Mouse (Mus musculus): ENCODE measurements at regions not wholly inside any gene's neighbourhood (a gene's known extent, or its start where the extent isn't known, plus 50 kb on each side); places are given as distances from the start of the nearest gene placed in this dataset.

- ATAC-seq (replicated peaks; ENCODE audit: low FRiP score) (0 out of 2 replicates have a peak, but pooled peaks have one; percentile 47), DNase-seq (ENCODE audit: low spot score) (no peak)
- Histone ChIP-seq H3K36me3 (ENCODE audit: control insufficient read depth, insufficient read depth, low read length) (no peaks in the 10 kb centered on the region), H3K4me1 (replicated peaks; ENCODE audit: control insufficient read depth, insufficient read depth, low read length) (peaks cover 6% of the 10 kb centered on the region; the same call in 1 of the 2 replicates), H3K9ac (ENCODE audit: low read length) (no peak overlapping the region), H3K4me2 (ENCODE audit: low read depth, low read length, severe bottlenecking) (no peak overlapping the region), H3K4me3 (ENCODE audit: low read depth, low read length) (no peak overlapping the region), H3K9me3 (ENCODE audit: control insufficient read depth, low read length) (no peaks in the 10 kb centered on the region), H3K27ac (ENCODE audit: low read depth, low read length) (no peak overlapping the region), H3K27me3 (ENCODE audit: control insufficient read depth, insufficient read depth, low read length) (no peaks in the 10 kb centered on the region)
- WGBS = 43% methylated on average over 7 of the region's 7 CpGs
Measured at GRCm38 (mm10) chr13:84021771-84022170, 200.3 kb upstream of the Tmem161b start.

- no peaks in the 10 kb centered on the region for H3K9me3 ChIP-seq (ENCODE audit: control insufficient read depth, low read length)
- H3K27ac ChIP-seq (ENCODE audit: low read depth, low read length) = no peak overlapping the region
- H3K4me1 ChIP-seq (replicated peaks; ENCODE audit: control insufficient read depth, insufficient read depth, low read length) = peaks cover 6% of the 10 kb centered on the region; the same call in 1 of the 2 replicates
- DNase-seq (ENCODE audit: low spot score) (no peak), ATAC-seq (replicated peaks; ENCODE audit: low FRiP score) (no peak)
- H3K27me3 ChIP-seq (ENCODE audit: control insufficient read depth, insufficient read depth, low read length) = no peaks in the 10 kb centered on the region
- WGBS = 97% methylated on average over 1 of the region's 1 CpGs
- no peak overlapping the region for H3K4me3 ChIP-seq (ENCODE audit: low read depth, low read length)
- H3K36me3 ChIP-seq (ENCODE audit: control insufficient read depth, insufficient read depth, low read length) = no peaks in the 10 kb centered on the region
- H3K4me2 ChIP-seq (ENCODE audit: low read depth, low read length, severe bottlenecking) = no peak overlapping the region
- no peak overlapping the region for H3K9ac ChIP-seq (ENCODE audit: low read length)
Measured at GRCm38 (mm10) chr13:84023021-84023420, 199.1 kb upstream of the Tmem161b start.

- DNase-seq (ENCODE audit: low spot score) = no peak
- Histone ChIP-seq H3K27me3 (ENCODE audit: control insufficient read depth, insufficient read depth, low read length) (no peaks in the 10 kb centered on the region), H3K4me2 (ENCODE audit: low read depth, low read length, severe bottlenecking) (no peak overlapping the region), H3K36me3 (ENCODE audit: control insufficient read depth, insufficient read depth, low read length) (no peaks in the 10 kb centered on the region), H3K27ac (ENCODE audit: low read depth, low read length) (no peak overlapping the region), H3K4me1 (replicated peaks; ENCODE audit: control insufficient read depth, insufficient read depth, low read length) (peaks cover 6% of the 10 kb centered on the region; the same call in 1 of the 2 replicates), H3K4me3 (ENCODE audit: low read depth, low read length) (no peak overlapping the region), H3K9me3 (ENCODE audit: control insufficient read depth, low read length) (no peaks in the 10 kb centered on the region), H3K9ac (ENCODE audit: low read length) (no peak overlapping the region)
- ATAC-seq (replicated peaks; ENCODE audit: low FRiP score) = peak; percentile 45; the same call in 1 of the 2 replicates
- WGBS = 30% methylated on average over 5 of the region's 5 CpGs
Measured at GRCm38 (mm10) chr13:84023637-84024036, 198.5 kb upstream of the Tmem161b start.

GRCm38 (mm10) chr13:84025348-84025747, 196.7 kb upstream of the Tmem161b start:
- DNase-seq (ENCODE audit: low spot score) (no peak), ATAC-seq (replicated peaks; ENCODE audit: low FRiP score) (no peak)
- 93% methylated on average over 2 of the region's 2 CpGs for WGBS

GRCm38 (mm10) chr13:84047736-84048135, 174.4 kb upstream of the Tmem161b start:
- no peak overlapping the region for H3K4me2 ChIP-seq (ENCODE audit: low read depth, low read length, severe bottlenecking)
- H3K27ac ChIP-seq (ENCODE audit: low read depth, low read length) = no peak overlapping the region
- no peak overlapping the region for H3K4me3 ChIP-seq (ENCODE audit: low read depth, low read length)
- WGBS = 94% methylated on average over 6 of the region's 6 CpGs
- DNase-seq (ENCODE audit: low spot score) (no peak), ATAC-seq (replicated peaks; ENCODE audit: low FRiP score) (no peak)
- no peak overlapping the region for H3K9ac ChIP-seq (ENCODE audit: low read length)
- H3K36me3 ChIP-seq (ENCODE audit: control insufficient read depth, insufficient read depth, low read length) = no peaks in the 10 kb centered on the region
- no peaks in the 10 kb centered on the region for H3K9me3 ChIP-seq (ENCODE audit: control insufficient read depth, low read length)
- no peaks in the 10 kb centered on the region for H3K4me1 ChIP-seq (replicated peaks; ENCODE audit: control insufficient read depth, insufficient read depth, low read length)
- no peaks in the 10 kb centered on the region for H3K27me3 ChIP-seq (ENCODE audit: control insufficient read depth, insufficient read depth, low read length)

More at GRCm38 (mm10) chr13:84025348-84025747, 196.7 kb upstream of the Tmem161b start:
- Histone ChIP-seq H3K4me2 (ENCODE audit: low read depth, low read length, severe bottlenecking) (no peak overlapping the region), H3K4me1 (replicated peaks; ENCODE audit: control insufficient read depth, insufficient read depth, low read length) (peaks cover 6% of the 10 kb centered on the region; the same call in 1 of the 2 replicates), H3K27me3 (ENCODE audit: control insufficient read depth, insufficient read depth, low read length) (no peaks in the 10 kb centered on the region), H3K36me3 (ENCODE audit: control insufficient read depth, insufficient read depth, low read length) (no peaks in the 10 kb centered on the region), H3K9me3 (ENCODE audit: control insufficient read depth, low read length) (no peaks in the 10 kb centered on the region), H3K9ac (ENCODE audit: low read length) (no peak overlapping the region), H3K4me3 (ENCODE audit: low read depth, low read length) (no peak overlapping the region), H3K27ac (ENCODE audit: low read depth, low read length) (no peak overlapping the region)

- 76% methylated on average over 1 of the region's 1 CpGs for WGBS
Measured at GRCm38 (mm10) chr13:84052221-84052620, 169.9 kb upstream of the Tmem161b start.

GRCm38 (mm10) chr13:84054956-84055355, 167.1 kb upstream of the Tmem161b start:
- peaks cover 9% of the 10 kb centered on the region; the same call in 1 of the 2 replicates for H3K4me1 ChIP-seq (replicated peaks; ENCODE audit: control insufficient read depth, insufficient read depth, low read length)
- ATAC-seq (replicated peaks; ENCODE audit: low FRiP score) = no peak
- WGBS = 52% methylated on average over 7 of the region's 7 CpGs
- H3K9ac ChIP-seq (ENCODE audit: low read length) = no peak overlapping the region
- no peak for DNase-seq (ENCODE audit: low spot score)
- peak overlapping the region; percentile 46 for H3K27ac ChIP-seq (ENCODE audit: low read depth, low read length)
- no peaks in the 10 kb centered on the region for H3K36me3 ChIP-seq (ENCODE audit: control insufficient read depth, insufficient read depth, low read length)
- no peak overlapping the region for H3K4me3 ChIP-seq (ENCODE audit: low read depth, low read length)
- no peaks in the 10 kb centered on the region for H3K27me3 ChIP-seq (ENCODE audit: control insufficient read depth, insufficient read depth, low read length)
- no peak overlapping the region for H3K4me2 ChIP-seq (ENCODE audit: low read depth, low read length, severe bottlenecking)
- no peaks in the 10 kb centered on the region for H3K9me3 ChIP-seq (ENCODE audit: control insufficient read depth, low read length)

More at GRCm38 (mm10) chr13:84052221-84052620, 169.9 kb upstream of the Tmem161b start:
- Histone ChIP-seq H3K27ac (ENCODE audit: low read depth, low read length) (no peak overlapping the region), H3K4me1 (replicated peaks; ENCODE audit: control insufficient read depth, insufficient read depth, low read length) (peaks cover 7% of the 10 kb centered on the region; the same call in 1 of the 2 replicates), H3K36me3 (ENCODE audit: control insufficient read depth, insufficient read depth, low read length) (no peaks in the 10 kb centered on the region), H3K4me3 (ENCODE audit: low read depth, low read length) (no peak overlapping the region), H3K4me2 (ENCODE audit: low read depth, low read length, severe bottlenecking) (no peak overlapping the region), H3K27me3 (ENCODE audit: control insufficient read depth, insufficient read depth, low read length) (no peaks in the 10 kb centered on the region), H3K9me3 (ENCODE audit: control insufficient read depth, low read length) (no peaks in the 10 kb centered on the region), H3K9ac (ENCODE audit: low read length) (no peak overlapping the region)
- DNase-seq (ENCODE audit: low spot score) = no peak
- ATAC-seq (replicated peaks; ENCODE audit: low FRiP score) = no peak

GRCm38 (mm10) chr13:84055576-84055975, 166.5 kb upstream of the Tmem161b start:
- no peak overlapping the region for H3K4me2 ChIP-seq (ENCODE audit: low read depth, low read length, severe bottlenecking)
- peaks cover 11% of the 10 kb centered on the region for H3K4me1 ChIP-seq (replicated peaks; ENCODE audit: control insufficient read depth, insufficient read depth, low read length)
- no peaks in the 10 kb centered on the region for H3K9me3 ChIP-seq (ENCODE audit: control insufficient read depth, low read length)
- no peaks in the 10 kb centered on the region for H3K36me3 ChIP-seq (ENCODE audit: control insufficient read depth, insufficient read depth, low read length)
- no peak for ATAC-seq (replicated peaks; ENCODE audit: low FRiP score)
- H3K9ac ChIP-seq (ENCODE audit: low read length) = no peak overlapping the region
- H3K27ac ChIP-seq (ENCODE audit: low read depth, low read length) = peak overlapping the region; percentile 46; the same call in 1 of the 2 replicates
- no peak for DNase-seq (ENCODE audit: low spot score)
- H3K4me3 ChIP-seq (ENCODE audit: low read depth, low read length) = no peak overlapping the region
- H3K27me3 ChIP-seq (ENCODE audit: control insufficient read depth, insufficient read depth, low read length) = no peaks in the 10 kb centered on the region

- Histone ChIP-seq H3K9me3 (ENCODE audit: control insufficient read depth, low read length) (no peaks in the 10 kb centered on the region), H3K4me2 (ENCODE audit: low read depth, low read length, severe bottlenecking) (no peak overlapping the region), H3K4me3 (ENCODE audit: low read depth, low read length) (no peak overlapping the region), H3K9ac (ENCODE audit: low read length) (no peak overlapping the region), H3K27ac (ENCODE audit: low read depth, low read length) (peak overlapping the region; percentile 79), H3K4me1 (replicated peaks; ENCODE audit: control insufficient read depth, insufficient read depth, low read length) (peaks cover 12% of the 10 kb centered on the region), H3K36me3 (ENCODE audit: control insufficient read depth, insufficient read depth, low read length) (no peaks in the 10 kb centered on the region), H3K27me3 (ENCODE audit: control insufficient read depth, insufficient read depth, low read length) (no peaks in the 10 kb centered on the region)
- ATAC-seq (replicated peaks; ENCODE audit: low FRiP score) = no peak
- 32% methylated on average over 2 of the region's 3 CpGs for WGBS
- DNase-seq (ENCODE audit: low spot score) = no peak
Measured at GRCm38 (mm10) chr13:84056451-84056850, 165.6 kb upstream of the Tmem161b start.
